Mouse (Mus musculus) limb, embryonic 12.5 days (tissue): ENCODE data around the gene Usp19. TPM values are rescaled to one million over a fixed set of nuclear protein-coding genes. Genes with fewer than 3 reads are reported as not detected.

Experiments
- ATAC-seq: fragments of 200-750 bp; cut with Nextera tagmentation; 2 replicates; pipeline ENCODE4 v1.8.0; 2017; ENCODE audit warnings: low read depth, moderate TSS enrichment; ENCODE audit not compliant: insufficient number of reproducible peaks, insufficient read depth, low FRiP score, low TSS enrichment
- H3K27ac ChIP-seq: fragments of 300-500 bp; sonication (generic); 2 replicates; pipeline ENCODE4 v1.5.1; 2016; ENCODE audit warnings: mild to moderate bottlenecking, moderate library complexity
- H3K27me3 ChIP-seq: fragments of 300-500 bp; sonication (generic); 2 replicates; pipeline ENCODE4 v1.6.1; 2016; ENCODE audit warnings: mild to moderate bottlenecking, moderate library complexity
- H3K36me3 ChIP-seq: fragments of 300-500 bp; sonication (generic); 2 replicates; pipeline ENCODE4 v1.6.1; 2016; ENCODE audit warnings: mild to moderate bottlenecking, moderate library complexity
- H3K4me1 ChIP-seq: fragments of 300-500 bp; sonication (generic); replicated peaks from 2 replicates; pipeline ENCODE4 v1.6.1; 2016
- H3K4me2 ChIP-seq: fragments of 300-500 bp; sonication (generic); 2 replicates; pipeline ENCODE4 v1.6.1; 2016; ENCODE audit warnings: mild to moderate bottlenecking, moderate library complexity
- H3K4me3 ChIP-seq: fragments of 300-500 bp; sonication (generic); replicated peaks from 2 replicates; pipeline ENCODE4 v1.5.1; 2016; ENCODE audit warnings: mild to moderate bottlenecking
- H3K9ac ChIP-seq: fragments of 300-500 bp; sonication (generic); replicated peaks from 2 replicates; pipeline ENCODE4 v1.6.1; 2016; ENCODE audit warnings: mild to moderate bottlenecking, moderate library complexity
- H3K9me3 ChIP-seq: fragments of 300-500 bp; sonication (generic); 2 replicates; pipeline ENCODE4 v1.6.1; 2016; ENCODE audit warnings: mild to moderate bottlenecking, moderate library complexity
- WGBS: fragments of 180-500 bp; shearing (Covaris S2); methylation state at CpG from one replicate; pipeline ENCODE4 v1.1.7; 2016; 5-methylcytosine and 5-hydroxymethylcytosine counted together
- polyA plus RNA-seq: library from polyadenylated mRNA; unstranded; fragments of >200 nt; fragmentation: Nextera tagmentation; extraction: Ambion mirVana; gene quantifications from 2 replicates; pipeline ENCODE4 v1.2.1, GENCODE M21; 2016

Gene Usp19
- polyA plus RNA-seq = 99.3 and 99.7 TPM in 2 replicates

- Histone ChIP-seq H3K36me3 (peaks cover 82% of the 10 kb centered on the region), H3K4me1 (peaks cover 26% of the 10 kb centered on the region), H3K4me2 (peak within 1 kb of the TSS; percentile 94), H3K4me3 (peak within 1 kb of the TSS; percentile 78), H3K27ac (peak within 1 kb of the TSS; percentile 95), H3K9me3 (no peaks in the 10 kb centered on the region), H3K9ac (peak within 1 kb of the TSS; percentile 91), H3K27me3 (no peaks in the 10 kb centered on the region)
- ATAC-seq = peak; percentile 92
- under 1% methylated on average over 69 of the region's 69 CpGs for WGBS
Measured at GRCm38 (mm10) chr9:108490559-108491285, at the start of gene Usp19. Gene Usp19, plus strand, starts transcription at chr9:108490602.

GRCm38 (mm10) chr9:108441236-108441919 lies 49.0 kb upstream of the Usp19 start:
- Histone ChIP-seq H3K9ac (no peak overlapping the region), H3K27ac (no peak overlapping the region), H3K4me1 (0 out of 2 replicates have a peak, but pooled peaks cover 3% of the 10 kb centered on the region), H3K9me3 (no peaks in the 10 kb centered on the region), H3K4me3 (no peak overlapping the region), H3K4me2 (no peak overlapping the region), H3K36me3 (no peaks in the 10 kb centered on the region), H3K27me3 (no peaks in the 10 kb centered on the region)
- 92% methylated on average over 11 of the region's 11 CpGs for WGBS
- no peak for ATAC-seq

- H3K4me2 ChIP-seq = no peak overlapping the region
- H3K27ac ChIP-seq = no peak overlapping the region
- H3K4me3 ChIP-seq = no peak overlapping the region
- H3K4me1 ChIP-seq = peaks cover 12% of the 10 kb centered on the region
- H3K9me3 ChIP-seq = no peaks in the 10 kb centered on the region
- H3K36me3 ChIP-seq = peaks cover 23% of the 10 kb centered on the region
- WGBS = 65% methylated on average over 9 of the region's 9 CpGs
- no peaks in the 10 kb centered on the region for H3K27me3 ChIP-seq
- ATAC-seq = no peak
- H3K9ac ChIP-seq = no peak overlapping the region
Measured at GRCm38 (mm10) chr9:108445125-108445524, 45.3 kb upstream of the Usp19 start.

- H3K9ac ChIP-seq = peak overlapping the region; percentile 37
- H3K4me1 ChIP-seq = peaks cover 45% of the 10 kb centered on the region
- WGBS = 45% methylated on average over 4 of the region's 4 CpGs
- peak; percentile 0; the same call in 1 of the 2 replicates for ATAC-seq
- H3K4me2 ChIP-seq = peak overlapping the region; percentile 74
- H3K4me3 ChIP-seq = peak overlapping the region; percentile 57; the same call in 1 of the 2 replicates
- peak overlapping the region; percentile 80 for H3K27ac ChIP-seq
- peaks cover 23% of the 10 kb centered on the region for H3K36me3 ChIP-seq
- H3K27me3 ChIP-seq = no peaks in the 10 kb centered on the region
- H3K9me3 ChIP-seq = no peaks in the 10 kb centered on the region
Measured at GRCm38 (mm10) chr9:108449860-108450259, 40.5 kb upstream of the Usp19 start.

GRCm38 (mm10) chr9:108450292-108451169 lies 39.9 kb upstream of the Usp19 start:
- peaks cover 23% of the 10 kb centered on the region for H3K36me3 ChIP-seq
- peak overlapping the region; percentile 37 for H3K9ac ChIP-seq
- peaks cover 42% of the 10 kb centered on the region for H3K4me1 ChIP-seq
- H3K4me2 ChIP-seq = peak overlapping the region; percentile 74
- H3K27me3 ChIP-seq = no peaks in the 10 kb centered on the region
- WGBS = 75% methylated on average over 21 of the region's 21 CpGs
- H3K9me3 ChIP-seq = no peaks in the 10 kb centered on the region
- H3K27ac ChIP-seq = peak overlapping the region; percentile 80
- ATAC-seq = peak; percentile 8
- peak overlapping the region; percentile 57; the same call in 1 of the 2 replicates for H3K4me3 ChIP-seq

GRCm38 (mm10) chr9:108451170-108451493 lies 39.3 kb upstream of the Usp19 start:
- no peak for ATAC-seq
- no peak overlapping the region; the same call in 1 of the 2 replicates for H3K9ac ChIP-seq
- WGBS = 88% methylated on average over 6 of the region's 6 CpGs
- no peaks in the 10 kb centered on the region for H3K9me3 ChIP-seq
- peaks cover 23% of the 10 kb centered on the region for H3K36me3 ChIP-seq
- H3K4me2 ChIP-seq = peak overlapping the region; percentile 74
- no peaks in the 10 kb centered on the region for H3K27me3 ChIP-seq
- peaks cover 42% of the 10 kb centered on the region for H3K4me1 ChIP-seq
- peak overlapping the region; percentile 57 for H3K4me3 ChIP-seq
- H3K27ac ChIP-seq = peak overlapping the region; percentile 80

GRCm38 (mm10) chr9:108451519-108452160 lies 38.8 kb upstream of the Usp19 start:
- Histone ChIP-seq H3K9me3 (no peaks in the 10 kb centered on the region), H3K27ac (peak overlapping the region; percentile 89), H3K9ac (peak overlapping the region; percentile 63), H3K4me3 (peak overlapping the region; percentile 57), H3K27me3 (no peaks in the 10 kb centered on the region), H3K4me2 (peak overlapping the region; percentile 74), H3K36me3 (peaks cover 23% of the 10 kb centered on the region), H3K4me1 (peaks cover 42% of the 10 kb centered on the region)
- no peak for ATAC-seq
- 47% methylated on average over 6 of the region's 6 CpGs for WGBS

GRCm38 (mm10) chr9:108452291-108452906 lies 38.0 kb upstream of the Usp19 start:
- Histone ChIP-seq H3K27ac (peak overlapping the region; percentile 89), H3K4me1 (peaks cover 42% of the 10 kb centered on the region), H3K4me3 (peak overlapping the region; percentile 57), H3K9ac (peak overlapping the region; percentile 63), H3K9me3 (no peaks in the 10 kb centered on the region), H3K36me3 (peaks cover 21% of the 10 kb centered on the region), H3K4me2 (peak overlapping the region; percentile 74), H3K27me3 (no peaks in the 10 kb centered on the region)
- WGBS = under 1% methylated on average over 40 of the region's 40 CpGs
- ATAC-seq = peak; percentile 91

GRCm38 (mm10) chr9:108452911-108453310 lies 37.5 kb upstream of the Usp19 start:
- no peaks in the 10 kb centered on the region for H3K9me3 ChIP-seq
- peaks cover 42% of the 10 kb centered on the region for H3K4me1 ChIP-seq
- no peak for ATAC-seq
- peaks cover 16% of the 10 kb centered on the region for H3K36me3 ChIP-seq
- H3K4me2 ChIP-seq = peak overlapping the region; percentile 74
- H3K27me3 ChIP-seq = no peaks in the 10 kb centered on the region
- peak overlapping the region; percentile 57 for H3K4me3 ChIP-seq
- WGBS = 40% methylated on average over 6 of the region's 6 CpGs
- peak overlapping the region; percentile 89 for H3K27ac ChIP-seq
- peak overlapping the region; percentile 63 for H3K9ac ChIP-seq

GRCm38 (mm10) chr9:108453458-108453857 lies 36.9 kb upstream of the Usp19 start:
- Histone ChIP-seq H3K4me3 (no peak overlapping the region), H3K27me3 (no peaks in the 10 kb centered on the region), H3K9ac (peak overlapping the region; percentile 63), H3K4me2 (peak overlapping the region; percentile 74), H3K27ac (peak overlapping the region; percentile 89; the same call in 1 of the 2 replicates), H3K36me3 (peaks cover 11% of the 10 kb centered on the region), H3K4me1 (peaks cover 42% of the 10 kb centered on the region), H3K9me3 (no peaks in the 10 kb centered on the region)
- 89% methylated on average over 4 of the region's 4 CpGs for WGBS
- ATAC-seq = no peak
